Comparison of ENCODE assay signal across 10 mouse cellular contexts in genomic region chr1:89730589-89731195, GRCm38 (mm10).
DNase-seq lines count a peak whose midpoint lies in the region; ATAC-seq and TF ChIP-seq lines count a peak whose summit lies in the region.
"Had no signal": no experiment of that assay in that cellular context is flagged by ENCODE, and none has a peak within 500 bp of the region (broad histone marks: within the 10 kb centered on the region; RNA-seq: fewer than 3 reads in every experiment).

No protein-coding gene starts in this region.

- H3K9me3 ChIP-seq in heart, embryonic 11.5 days (replicated peaks; ENCODE audit: control insufficient read depth, low read length): no peaks in the 10 kb centered on the region
- H3K9me3 ChIP-seq in hindbrain, embryonic 13.5 days: no peaks in the 10 kb centered on the region
- H3K9me3 ChIP-seq: megakaryocyte, embryonic 14.5 days had no signal

- no peak overlapping the region for H3K9ac ChIP-seq in heart, embryonic 11.5 days (ENCODE audit: low read depth, low read length)
- no peak overlapping the region for H3K9ac ChIP-seq in hindbrain, embryonic 13.5 days

- TF ChIP-seq CTCF in thymus, adult 2 months (IDR thresholded peaks at IDR 0.05; ENCODE audit: borderline replicate concordance, control insufficient read depth, extremely low read depth, insufficient read depth, low read length, poor library complexity): no peak

- no peaks in the 10 kb centered on the region for H3K36me3 ChIP-seq in heart, embryonic 11.5 days (ENCODE audit: control insufficient read depth, insufficient read depth, low read length)
- H3K36me3 ChIP-seq in thymus, adult 2 months (ENCODE audit: control insufficient read depth, insufficient read depth, low read length): no peaks in the 10 kb centered on the region
- H3K36me3 ChIP-seq in hindbrain, embryonic 13.5 days: peaks cover 46% of the 10 kb centered on the region

- no peak overlapping the region for H3K27ac ChIP-seq in heart, embryonic 11.5 days (ENCODE audit: low read depth, low read length)
- H3K27ac ChIP-seq in thymus, adult 2 months (ENCODE audit: control insufficient read depth, insufficient read depth, low read length): no peak overlapping the region
- no peak overlapping the region for H3K27ac ChIP-seq in hindbrain, embryonic 13.5 days

- peak; percentile 91 for DNase-seq in heart, adult 11 months
- peak; percentile 10 for DNase-seq in thymus, adult 2 months
- no peak for DNase-seq in thymus, adult 18-20 months
- DNase-seq in induced T-regulatory cell, adult 2 months (ENCODE audit: low read depth): peak; percentile 6
- DNase-seq in thymus, postnatal 4 days: peak; percentile 58
- DNase-seq in gastrocnemius, adult 8-10 months (ENCODE audit: low spot score in 2 of 2): no peak
- DNase-seq: layer of hippocampus, adult 9-11 months had no signal

- no peak; the same call in 1 of the 2 replicates for ATAC-seq in heart, embryonic 11.5 days (replicated peaks; ENCODE audit: insufficient number of reproducible peaks, low FRiP score, low TSS enrichment)
- no peak for ATAC-seq in hindbrain, embryonic 13.5 days (ENCODE audit: low FRiP score)

- no peak overlapping the region for H3K4me3 ChIP-seq in heart, embryonic 11.5 days (ENCODE audit: low read depth, low read length)
- no peak overlapping the region for H3K4me3 ChIP-seq in thymus, adult 2 months (ENCODE audit: control insufficient read depth, insufficient read depth, low read length)
- H3K4me3 ChIP-seq in hindbrain, embryonic 13.5 days: no peak overlapping the region
- H3K4me3 ChIP-seq: megakaryocyte, embryonic 14.5 days had no signal

- TF ChIP-seq POLR2A in thymus, adult 2 months (IDR thresholded peaks at IDR 0.05; ENCODE audit: control insufficient read depth, extremely low read depth, insufficient read depth, low read length, poor library complexity): no peak

- H3K4me2 ChIP-seq in heart, embryonic 11.5 days: no peak overlapping the region
- H3K4me2 ChIP-seq in hindbrain, embryonic 13.5 days: no peak overlapping the region

- whole genome bisulfite sequencing in heart, embryonic 11.5 days (ENCODE audit: insufficient replicate concordance): 72% methylated on average over 13 of the region's 13 CpGs
- WGBS in thymus, adult 2 months: 78% methylated on average over 13 of the region's 13 CpGs
- WGBS in hindbrain, embryonic 13.5 days: 90% methylated on average over 13 of the region's 13 CpGs

- H3K27me3 ChIP-seq in heart, embryonic 11.5 days (ENCODE audit: control insufficient read depth, insufficient read depth, low read length): no peaks in the 10 kb centered on the region
- no peaks in the 10 kb centered on the region for H3K27me3 ChIP-seq in thymus, adult 2 months (ENCODE audit: control insufficient read depth, insufficient read depth, low read length)
- H3K27me3 ChIP-seq in hindbrain, embryonic 13.5 days: 0 out of 2 replicates have a peak, but pooled peaks cover 3% of the 10 kb centered on the region

- 0 out of 2 replicates have a peak, but pooled peaks cover 2% of the 10 kb centered on the region for H3K4me1 ChIP-seq in heart, embryonic 11.5 days (ENCODE audit: control insufficient read depth, insufficient read depth, low read length)
- H3K4me1 ChIP-seq in thymus, adult 2 months (replicated peaks; ENCODE audit: control insufficient read depth, insufficient read depth, low read length): no peaks in the 10 kb centered on the region
- H3K4me1 ChIP-seq in hindbrain, embryonic 13.5 days (replicated peaks): peaks cover 36% of the 10 kb centered on the region

Comparison
In these comparisons a context has a peak if more than half of its experiments do, and no peak if none do; other contexts are left out.
1. DNase-seq: peak in heart, adult 11 months (single experiment), thymus, adult 2 months (single experiment), induced T-regulatory cell, adult 2 months (single experiment) and thymus, postnatal 4 days (single experiment); none in thymus, adult 18-20 months (0 of 2) and gastrocnemius, adult 8-10 months (0 of 2).